Mouse (Mus musculus): ENCODE measurements around the gene Pik3r6. TPM values are rescaled to one million over a fixed set of nuclear protein-coding genes. Genes with fewer than 3 reads are reported as not detected.

Gene Pik3r6
- polyA plus RNA-seq, 2 experiments: 1.3 to 1.5 TPM

- no peak within 1 kb of the TSS for H3K27ac ChIP-seq
- H3K4me1 ChIP-seq (replicated peaks; ENCODE audit: control insufficient read depth in 2 of 2, insufficient read depth in 2 of 2, low read length in 1 of 2): peaks cover 0 to 2% of the 10 kb centered on the region in 2 experiments; a peak in 1 of 4 replicates
- ATAC-seq (ENCODE audit: insufficient read depth) (no peak), DNase-seq (ENCODE audit: low read depth in 3 of 3, low spot score in 3 of 3) (no peak)
- H3K4me2 ChIP-seq (ENCODE audit: low read depth): no peak within 1 kb of the TSS
- no peaks in the 10 kb centered on the region for H3K36me3 ChIP-seq (replicated peaks; ENCODE audit: control insufficient read depth, insufficient read depth, low read depth)
- no peak within 1 kb of the TSS for H3K9ac ChIP-seq (replicated peaks)
- no peaks in the 10 kb centered on the region for H3K27me3 ChIP-seq (ENCODE audit: control insufficient read depth, insufficient read depth, low read length)
- H3K4me3 ChIP-seq (ENCODE audit: insufficient read depth in 1 of 2, low read depth in 2 of 2, low read length in 2 of 2): no peak within 1 kb of the TSS
- WGBS (ENCODE audit: insufficient replicate concordance): 44% methylated on average over 5 of the region's 5 CpGs
- H3K9me3 ChIP-seq (ENCODE audit: control insufficient read depth, low read length): no peaks in the 10 kb centered on the region
- TF ChIP-seq CTCF (IDR thresholded peaks at IDR 0.05; ENCODE audit: low read depth): no peak
- no peak for TF ChIP-seq EP300 (IDR thresholded peaks at IDR 0.05; ENCODE audit: low read depth)
These were observed 83.9 kb downstream of the Pik3r6 start, which contains the start of gene Ccdc42 for GRCm38 (mm10) chr11:68586721-68587120. Gene Ccdc42 (plus strand): TSS chr11:68587021.

GRCm38 (mm10) chr11:68589055-68589809 is 86.4 kb downstream of the Pik3r6 start:
- TF ChIP-seq EP300 (IDR thresholded peaks at IDR 0.05; ENCODE audit: low read depth): no peak
- peak; percentile 88 for TF ChIP-seq CTCF (IDR thresholded peaks at IDR 0.05; ENCODE audit: low read depth)
- Histone ChIP-seq H3K27me3 (ENCODE audit: control insufficient read depth, insufficient read depth, low read length) (no peaks in the 10 kb centered on the region), H3K27ac (no peak overlapping the region), H3K4me2 (ENCODE audit: low read depth) (no peak overlapping the region), H3K9ac (replicated peaks) (no peak overlapping the region), H3K4me1 (replicated peaks; ENCODE audit: control insufficient read depth in 2 of 2, insufficient read depth in 2 of 2, low read length in 1 of 2) (peaks cover 0 to 2% of the 10 kb centered on the region in 2 experiments; a peak in 1 of 4 replicates), H3K36me3 (replicated peaks; ENCODE audit: control insufficient read depth, insufficient read depth, low read depth) (no peaks in the 10 kb centered on the region), H3K9me3 (ENCODE audit: control insufficient read depth, low read length) (no peaks in the 10 kb centered on the region), H3K4me3 (ENCODE audit: insufficient read depth in 1 of 2, low read depth in 2 of 2, low read length in 2 of 2) (no peak overlapping the region)
- WGBS (ENCODE audit: insufficient replicate concordance): 47% methylated on average over 8 of the region's 8 CpGs
- ATAC-seq (ENCODE audit: insufficient read depth) (no peak), DNase-seq (ENCODE audit: low read depth in 3 of 3, low spot score in 3 of 3) (peak; percentile 29 to 41 (median 34))

- no peak for ATAC-seq (ENCODE audit: insufficient read depth)
- H3K9ac ChIP-seq (replicated peaks): no peak overlapping the region
These were observed 88.9 kb downstream of the Pik3r6 start for GRCm38 (mm10) chr11:68591708-68592107.

GRCm38 (mm10) chr11:68593247-68593646 is 90.4 kb downstream of the Pik3r6 start:
- TF ChIP-seq CTCF (IDR thresholded peaks at IDR 0.05; ENCODE audit: low read depth) (no peak), EP300 (IDR thresholded peaks at IDR 0.05; ENCODE audit: low read depth) (no peak)
- Histone ChIP-seq H3K4me2 (ENCODE audit: low read depth) (no peak overlapping the region), H3K27me3 (ENCODE audit: control insufficient read depth, insufficient read depth, low read length) (no peaks in the 10 kb centered on the region), H3K9ac (replicated peaks) (no peak overlapping the region), H3K27ac (no peak overlapping the region), H3K4me3 (ENCODE audit: insufficient read depth in 1 of 2, low read depth in 2 of 2, low read length in 2 of 2) (no peak overlapping the region), H3K9me3 (ENCODE audit: control insufficient read depth, low read length) (no peaks in the 10 kb centered on the region), H3K36me3 (replicated peaks; ENCODE audit: control insufficient read depth, insufficient read depth, low read depth) (no peaks in the 10 kb centered on the region), H3K4me1 (replicated peaks; ENCODE audit: control insufficient read depth in 2 of 2, insufficient read depth in 2 of 2, low read length in 1 of 2) (peaks cover 0 to 2% of the 10 kb centered on the region in 2 experiments; a peak in 1 of 4 replicates)
- 51% methylated on average over 3 of the region's 3 CpGs for WGBS (ENCODE audit: insufficient replicate concordance)
- DNase-seq (ENCODE audit: low read depth in 3 of 3, low spot score in 3 of 3) (no peak), ATAC-seq (ENCODE audit: insufficient read depth) (no peak)

More at GRCm38 (mm10) chr11:68591708-68592107, 88.9 kb downstream of the Pik3r6 start:
- Histone ChIP-seq H3K4me1 (replicated peaks; ENCODE audit: control insufficient read depth in 2 of 2, insufficient read depth in 2 of 2, low read length in 1 of 2) (peaks cover 0 to 2% of the 10 kb centered on the region in 2 experiments; a peak in 1 of 4 replicates), H3K4me3 (ENCODE audit: insufficient read depth in 1 of 2, low read depth in 2 of 2, low read length in 2 of 2) (no peak overlapping the region), H3K27ac (no peak overlapping the region), H3K9me3 (ENCODE audit: control insufficient read depth, low read length) (no peaks in the 10 kb centered on the region), H3K27me3 (ENCODE audit: control insufficient read depth, insufficient read depth, low read length) (no peaks in the 10 kb centered on the region), H3K4me2 (ENCODE audit: low read depth) (no peak overlapping the region), H3K36me3 (replicated peaks; ENCODE audit: control insufficient read depth, insufficient read depth, low read depth) (no peaks in the 10 kb centered on the region)
- TF ChIP-seq CTCF (IDR thresholded peaks at IDR 0.05; ENCODE audit: low read depth) (no peak), EP300 (IDR thresholded peaks at IDR 0.05; ENCODE audit: low read depth) (no peak)
- WGBS (ENCODE audit: insufficient replicate concordance): 29% methylated on average over 5 of the region's 5 CpGs
- no peak for DNase-seq (ENCODE audit: low read depth in 3 of 3, low spot score in 3 of 3)

- Histone ChIP-seq H3K4me1 (replicated peaks; ENCODE audit: control insufficient read depth in 2 of 2, insufficient read depth in 2 of 2, low read length in 1 of 2) (peaks cover 0 to 8% of the 10 kb centered on the region in 2 experiments; a peak in 2 of 4 replicates), H3K27me3 (ENCODE audit: control insufficient read depth, insufficient read depth, low read length) (no peaks in the 10 kb centered on the region), H3K4me2 (ENCODE audit: low read depth) (no peak overlapping the region), H3K4me3 (ENCODE audit: insufficient read depth in 1 of 2, low read depth in 2 of 2, low read length in 2 of 2) (no peak overlapping the region), H3K9ac (replicated peaks) (no peak overlapping the region), H3K9me3 (ENCODE audit: control insufficient read depth, low read length) (no peaks in the 10 kb centered on the region), H3K27ac (no peak overlapping the region), H3K36me3 (replicated peaks; ENCODE audit: control insufficient read depth, insufficient read depth, low read depth) (no peaks in the 10 kb centered on the region)
- ATAC-seq (ENCODE audit: insufficient read depth) (no peak), DNase-seq (ENCODE audit: low read depth in 3 of 3, low spot score in 3 of 3) (no peak)
- no peak for TF ChIP-seq EP300 (IDR thresholded peaks at IDR 0.05; ENCODE audit: low read depth)
- TF ChIP-seq CTCF (IDR thresholded peaks at IDR 0.05; ENCODE audit: low read depth): no peak
- 19% methylated on average over 2 of the region's 2 CpGs for WGBS (ENCODE audit: insufficient replicate concordance)
These were observed 95.1 kb downstream of the Pik3r6 start for GRCm38 (mm10) chr11:68597912-68598311.
